Mouse (Mus musculus): ENCODE measurements at regions not wholly inside any gene's neighbourhood (a gene's known extent, or its start where the extent isn't known, plus 50 kb on each side); places are given as distances from the start of the nearest gene placed in this dataset.
"Not testable (repeated sequence)": the region's sequence is repeated elsewhere in the genome, so short reads cannot be mapped to it uniquely, and the experiment has no call there.

- no peak overlapping the region for H3K27ac ChIP-seq
- H3K9ac ChIP-seq (replicated peaks): no peak overlapping the region
- H3K9me3 ChIP-seq (ENCODE audit: control insufficient read depth, low read length): no peaks in the 10 kb centered on the region
- ATAC-seq (ENCODE audit: insufficient read depth) (no peak), DNase-seq (ENCODE audit: low read depth in 3 of 3, low spot score in 3 of 3) (no peak)
- WGBS (ENCODE audit: insufficient replicate concordance): 75% methylated on average over 9 of the region's 9 CpGs
- H3K4me2 ChIP-seq (ENCODE audit: low read depth): no peak overlapping the region
- no peaks in the 10 kb centered on the region for H3K4me1 ChIP-seq (replicated peaks; ENCODE audit: control insufficient read depth in 2 of 2, insufficient read depth in 2 of 2, low read length in 1 of 2)
- no peaks in the 10 kb centered on the region for H3K36me3 ChIP-seq (replicated peaks; ENCODE audit: control insufficient read depth, insufficient read depth, low read depth)
- H3K4me3 ChIP-seq (ENCODE audit: insufficient read depth in 1 of 2, low read depth in 2 of 2, low read length in 2 of 2): no peak overlapping the region
- H3K27me3 ChIP-seq (ENCODE audit: control insufficient read depth, insufficient read depth, low read length): no peaks in the 10 kb centered on the region
- TF ChIP-seq CTCF (IDR thresholded peaks at IDR 0.05; ENCODE audit: low read depth) (no peak), EP300 (IDR thresholded peaks at IDR 0.05; ENCODE audit: low read depth) (no peak)
Measured at GRCm38 (mm10) chr4:4459258-4459657, 333.9 kb downstream of the Impad1 start.

- WGBS (ENCODE audit: insufficient replicate concordance): 75% methylated on average over 1 of the region's 1 CpGs
Measured at GRCm38 (mm10) chr4:4450104-4450503, 343.1 kb downstream of the Impad1 start.

GRCm38 (mm10) chr4:4442650-4443049 is 350.5 kb downstream of the Impad1 start:
- Histone ChIP-seq H3K27ac (no peak overlapping the region), H3K9me3 (ENCODE audit: control insufficient read depth, low read length) (no peaks in the 10 kb centered on the region), H3K27me3 (ENCODE audit: control insufficient read depth, insufficient read depth, low read length) (no peaks in the 10 kb centered on the region), H3K4me1 (replicated peaks; ENCODE audit: control insufficient read depth in 2 of 2, insufficient read depth in 2 of 2, low read length in 1 of 2) (no peaks in the 10 kb centered on the region), H3K9ac (replicated peaks) (no peak overlapping the region), H3K4me2 (ENCODE audit: low read depth) (no peak overlapping the region), H3K4me3 (ENCODE audit: insufficient read depth in 1 of 2, low read depth in 2 of 2, low read length in 2 of 2) (no peak overlapping the region), H3K36me3 (replicated peaks; ENCODE audit: control insufficient read depth, insufficient read depth, low read depth) (no peaks in the 10 kb centered on the region)
- 47% methylated on average over 2 of the region's 2 CpGs for WGBS (ENCODE audit: insufficient replicate concordance)
- ATAC-seq (ENCODE audit: insufficient read depth) (no peak), DNase-seq (ENCODE audit: low read depth in 3 of 3, low spot score in 3 of 3) (no peak)
- TF ChIP-seq EP300 (IDR thresholded peaks at IDR 0.05; ENCODE audit: low read depth) (no peak), CTCF (IDR thresholded peaks at IDR 0.05; ENCODE audit: low read depth) (no peak)

More at GRCm38 (mm10) chr4:4450104-4450503, 343.1 kb downstream of the Impad1 start:
- no peaks in the 10 kb centered on the region for H3K36me3 ChIP-seq (replicated peaks; ENCODE audit: control insufficient read depth, insufficient read depth, low read depth)
- no peaks in the 10 kb centered on the region for H3K4me1 ChIP-seq (replicated peaks; ENCODE audit: control insufficient read depth in 2 of 2, insufficient read depth in 2 of 2, low read length in 1 of 2)
- H3K9ac ChIP-seq (replicated peaks): no peak overlapping the region
- H3K27me3 ChIP-seq (ENCODE audit: control insufficient read depth, insufficient read depth, low read length): no peaks in the 10 kb centered on the region
- no peak overlapping the region for H3K4me3 ChIP-seq (ENCODE audit: insufficient read depth in 1 of 2, low read depth in 2 of 2, low read length in 2 of 2)
- DNase-seq (ENCODE audit: low read depth in 3 of 3, low spot score in 3 of 3) (no peak), ATAC-seq (ENCODE audit: insufficient read depth) (no peak)
- H3K27ac ChIP-seq: no peak overlapping the region
- no peak for TF ChIP-seq EP300 (IDR thresholded peaks at IDR 0.05; ENCODE audit: low read depth)
- no peak overlapping the region for H3K4me2 ChIP-seq (ENCODE audit: low read depth)
- H3K9me3 ChIP-seq (ENCODE audit: control insufficient read depth, low read length): no peaks in the 10 kb centered on the region

GRCm38 (mm10) chr4:4437559-4437958 is 355.6 kb downstream of the Impad1 start:
- H3K27me3 ChIP-seq (ENCODE audit: control insufficient read depth, insufficient read depth, low read length): no peaks in the 10 kb centered on the region
- H3K36me3 ChIP-seq (replicated peaks; ENCODE audit: control insufficient read depth, insufficient read depth, low read depth): no peaks in the 10 kb centered on the region
- H3K9ac ChIP-seq (replicated peaks): no peak overlapping the region
- 46% methylated on average over 1 of the region's 1 CpGs for WGBS (ENCODE audit: insufficient replicate concordance)
- H3K4me2 ChIP-seq (ENCODE audit: low read depth): no peak overlapping the region
- TF ChIP-seq EP300 (IDR thresholded peaks at IDR 0.05; ENCODE audit: low read depth) (no peak), CTCF (IDR thresholded peaks at IDR 0.05; ENCODE audit: low read depth) (no peak)
- H3K27ac ChIP-seq: no peak overlapping the region
- H3K4me3 ChIP-seq (ENCODE audit: insufficient read depth in 1 of 2, low read depth in 2 of 2, low read length in 2 of 2): no peak overlapping the region
- no peaks in the 10 kb centered on the region for H3K4me1 ChIP-seq (replicated peaks; ENCODE audit: control insufficient read depth in 2 of 2, insufficient read depth in 2 of 2, low read length in 1 of 2)
- ATAC-seq (ENCODE audit: insufficient read depth): no peak
- DNase-seq (ENCODE audit: low read depth in 3 of 3, low spot score in 3 of 3): no peak
- no peaks in the 10 kb centered on the region for H3K9me3 ChIP-seq (ENCODE audit: control insufficient read depth, low read length)

GRCm38 (mm10) chr4:4424526-4424925 is 347.2 kb upstream of the Sdr16c6 start:
- H3K36me3 ChIP-seq (replicated peaks; ENCODE audit: control insufficient read depth, insufficient read depth, low read depth); H3K4me2 ChIP-seq (ENCODE audit: low read depth); H3K27ac ChIP-seq; H3K27me3 ChIP-seq (ENCODE audit: control insufficient read depth, insufficient read depth, low read length); DNase-seq (ENCODE audit: low read depth in 3 of 3, low spot score in 3 of 3); H3K9me3 ChIP-seq (ENCODE audit: control insufficient read depth, low read length); ATAC-seq (ENCODE audit: insufficient read depth); H3K9ac ChIP-seq (replicated peaks); H3K4me3 ChIP-seq (ENCODE audit: insufficient read depth in 1 of 2, low read depth in 2 of 2, low read length in 2 of 2); H3K4me1 ChIP-seq (replicated peaks; ENCODE audit: control insufficient read depth in 2 of 2, insufficient read depth in 2 of 2, low read length in 1 of 2): not testable (repeated sequence)
- 25% methylated on average over 7 of the region's 7 CpGs for WGBS (ENCODE audit: insufficient replicate concordance)

- Histone ChIP-seq H3K4me2 (ENCODE audit: low read depth) (no peak overlapping the region), H3K4me3 (ENCODE audit: insufficient read depth in 1 of 2, low read depth in 2 of 2, low read length in 2 of 2) (no peak overlapping the region), H3K27ac (no peak overlapping the region), H3K4me1 (replicated peaks; ENCODE audit: control insufficient read depth in 2 of 2, insufficient read depth in 2 of 2, low read length in 1 of 2) (no peaks in the 10 kb centered on the region), H3K9ac (replicated peaks) (no peak overlapping the region), H3K27me3 (ENCODE audit: control insufficient read depth, insufficient read depth, low read length) (no peaks in the 10 kb centered on the region), H3K9me3 (ENCODE audit: control insufficient read depth, low read length) (no peaks in the 10 kb centered on the region), H3K36me3 (replicated peaks; ENCODE audit: control insufficient read depth, insufficient read depth, low read depth) (no peaks in the 10 kb centered on the region)
- ATAC-seq (ENCODE audit: insufficient read depth) (no peak), DNase-seq (ENCODE audit: low read depth in 3 of 3, low spot score in 3 of 3) (no peak)
- TF ChIP-seq EP300 (IDR thresholded peaks at IDR 0.05; ENCODE audit: low read depth) (no peak), CTCF (IDR thresholded peaks at IDR 0.05; ENCODE audit: low read depth) (no peak)
- WGBS (ENCODE audit: insufficient replicate concordance): 49% methylated on average over 2 of the region's 2 CpGs
Measured at GRCm38 (mm10) chr4:4403812-4404211, 326.5 kb upstream of the Sdr16c6 start.
